Mouse (Mus musculus): ENCODE results near the gene Gpr87. TPM values are rescaled to one million over a fixed set of nuclear protein-coding genes. Genes with fewer than 3 reads are reported as not detected.
"Not testable (repeated sequence)": the region's sequence is repeated elsewhere in the genome, so short reads cannot be mapped to it uniquely, and the experiment has no call there.

Gpr87 gene
- total RNA-seq, 2 experiments from 2014 or later = not detected

DNA sequence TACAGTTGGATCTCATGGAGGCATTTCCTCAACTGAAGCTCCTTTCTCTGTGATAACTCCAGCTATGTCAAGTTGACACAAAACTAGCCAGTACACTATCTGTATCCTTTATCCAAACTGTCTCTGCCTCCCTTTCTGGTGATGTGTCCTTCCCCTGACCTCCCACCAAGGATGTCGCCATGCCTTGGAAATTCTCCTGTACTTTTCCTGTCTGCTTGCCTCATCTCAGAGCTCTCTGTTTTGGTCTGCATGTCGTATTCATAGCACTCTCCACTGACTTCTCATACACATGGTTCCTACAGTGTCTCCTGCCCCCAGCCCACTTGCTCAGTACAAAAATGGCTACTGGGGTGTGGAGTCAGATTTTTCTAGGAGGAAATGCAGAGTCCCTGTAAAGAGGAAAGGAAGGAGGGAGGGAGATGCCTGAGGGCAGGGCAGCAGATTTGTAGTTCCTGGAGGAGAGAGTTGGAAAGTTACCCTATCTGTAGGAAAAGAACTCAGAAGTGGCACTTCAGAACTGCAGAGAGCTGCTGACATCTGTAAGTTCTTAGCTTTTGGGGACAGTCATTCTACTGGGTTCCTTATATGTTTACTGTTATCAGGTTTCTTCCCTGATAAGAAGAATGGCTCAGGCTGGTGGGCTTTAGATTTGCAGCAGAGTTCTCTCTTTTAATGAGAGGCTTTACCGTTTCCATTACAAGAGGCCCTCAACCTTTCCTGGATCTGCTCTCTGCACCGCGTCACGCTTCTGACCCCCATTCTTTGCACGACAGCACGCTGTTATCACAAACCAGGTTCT lies 53.2 kb downstream of the Gpr87 start:
- DNase-seq (ENCODE audit: low spot score) = no peak
- intact Hi-C loops (cut with DNase I) = no loop called here

GRCm38 (mm10) chr3:59140941-59141340 lies 54.0 kb downstream of the Gpr87 start:
- DNase-seq (ENCODE audit: low spot score); intact Hi-C loops (cut with DNase I): not testable (repeated sequence)

GRCm38 (mm10) chr3:59140115-59140514 lies 54.8 kb downstream of the Gpr87 start:
- no peak for DNase-seq (ENCODE audit: low spot score)
- intact Hi-C loops (cut with DNase I) = no loop called here

DNA sequence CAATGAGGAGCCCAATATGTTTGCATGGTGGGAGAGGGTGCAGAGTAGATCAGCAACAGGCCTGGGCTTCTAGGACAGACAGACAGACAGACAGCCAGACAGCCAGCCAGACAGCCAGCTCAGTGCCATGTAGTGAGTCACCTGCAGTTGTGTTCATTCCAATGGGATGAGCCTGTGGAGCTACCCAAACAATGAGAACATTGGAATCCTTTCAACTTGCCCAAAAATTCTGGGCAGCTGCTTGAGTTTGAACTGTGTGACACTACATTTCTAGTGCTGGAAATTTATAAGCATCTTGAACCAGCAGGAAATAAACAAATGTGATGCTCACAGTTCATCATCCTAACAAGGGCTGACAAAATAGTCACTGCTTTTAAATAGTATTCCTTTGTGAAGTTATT lies 55.3 kb downstream of the Gpr87 start:
- intact Hi-C loops (cut with DNase I) = no loop called here
- no peak for DNase-seq (ENCODE audit: low spot score)

GRCm38 (mm10) chr3:59138946-59139468 lies 55.9 kb downstream of the Gpr87 start:
- intact Hi-C loops (cut with DNase I) = no loop called here
- DNase-seq (ENCODE audit: low spot score) = no peak

DNA sequence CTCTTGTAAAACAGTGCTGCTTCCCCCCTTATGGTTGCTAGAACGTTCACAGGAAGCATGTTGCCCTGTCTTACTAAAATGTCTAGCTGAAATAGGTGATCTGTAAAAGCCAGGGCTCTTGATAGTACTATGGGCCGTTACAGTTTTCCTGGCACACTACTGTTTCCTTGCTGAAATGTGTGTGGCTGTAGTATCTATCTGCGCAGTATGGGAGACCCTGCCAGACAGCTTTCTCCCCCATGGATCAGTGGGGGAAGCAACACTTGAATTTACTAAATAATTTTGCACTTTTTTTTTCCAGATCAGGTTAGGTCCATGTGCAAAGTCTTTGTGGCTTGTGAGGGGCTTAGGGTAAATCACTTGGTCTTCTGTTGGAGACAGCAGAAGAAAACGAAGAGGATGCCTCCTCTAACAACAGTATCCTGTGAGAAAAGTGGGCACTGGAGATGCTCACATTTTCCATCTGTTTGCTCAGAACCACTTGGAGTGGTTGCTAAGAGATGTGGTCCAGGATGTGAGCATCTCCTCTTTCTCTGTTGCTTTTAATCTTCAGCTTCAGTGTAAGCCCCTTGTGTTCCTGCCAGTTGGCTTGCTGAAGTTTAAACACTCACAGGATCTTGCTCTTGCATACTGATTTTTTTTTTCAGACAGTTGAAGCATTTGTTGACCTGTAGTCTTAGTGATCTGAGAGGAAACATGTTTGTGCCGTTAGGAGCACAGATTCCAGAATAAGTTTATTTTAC lies 58.8 kb downstream of the Gpr87 start:
- no peak for DNase-seq (ENCODE audit: low spot score)
- intact Hi-C loops (cut with DNase I) = no loop called here

DNA sequence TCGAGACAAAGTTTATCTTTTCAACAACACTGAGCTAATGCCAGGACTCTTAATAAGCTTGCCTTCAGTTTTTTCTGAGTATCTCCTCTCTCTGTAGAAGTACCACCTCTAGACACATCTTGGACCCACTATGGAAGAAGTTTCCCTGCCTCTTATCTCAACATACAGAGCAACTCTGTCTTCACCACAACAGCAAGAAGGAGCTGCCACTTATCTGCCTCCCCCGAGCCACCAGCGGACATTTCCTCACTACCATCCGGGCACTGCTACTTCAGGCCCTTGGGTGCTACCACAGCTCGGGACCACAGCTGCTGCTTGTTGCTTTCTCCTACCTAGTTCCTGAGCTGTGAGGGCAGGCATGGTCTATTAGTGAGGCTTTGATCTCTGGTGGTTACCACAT lies 61.7 kb downstream of the Gpr87 start:
- intact Hi-C loops (cut with DNase I) = no loop called here
- no peak for DNase-seq (ENCODE audit: low spot score)

DNA sequence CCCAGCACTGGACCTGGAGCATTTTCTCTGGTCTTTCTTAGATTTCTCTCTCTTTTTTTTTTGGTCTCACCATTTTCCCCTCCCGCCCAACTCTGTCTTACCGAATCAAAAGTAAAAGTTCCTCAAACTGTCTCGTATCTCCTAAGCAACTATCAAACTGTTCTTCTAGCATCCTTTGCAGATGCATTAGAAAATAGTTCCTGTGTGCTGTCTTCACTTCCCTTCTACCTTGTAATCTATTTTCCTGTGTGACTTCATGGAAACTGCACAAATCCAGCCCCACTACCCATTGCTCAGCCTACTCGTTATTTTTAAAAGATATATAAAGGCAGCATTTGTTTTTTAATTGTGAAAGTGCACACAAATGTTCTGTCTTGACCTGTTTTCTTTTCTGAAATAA lies 62.9 kb downstream of the Gpr87 start:
- no peak for DNase-seq (ENCODE audit: low spot score)
- intact Hi-C loops (cut with DNase I) = no loop called here

- no peak for DNase-seq (ENCODE audit: low spot score)
- intact Hi-C loops (cut with DNase I) = no loop called here
These were observed 63.8 kb downstream of the Gpr87 start for GRCm38 (mm10) chr3:59131081-59131480.

- intact Hi-C loops (cut with DNase I) = no loop called here
- no peak for DNase-seq (ENCODE audit: low spot score)
These were observed 64.5 kb downstream of the Gpr87 start for GRCm38 (mm10) chr3:59130431-59130830.

- intact Hi-C loops (cut with DNase I) = loop anchor here (10.0 kb wide), 1 partner anchor 195 kb away; no protein-coding TSS in a partner anchor
- DNase-seq (ENCODE audit: low spot score) = no peak
These were observed 65.4 kb downstream of the Gpr87 start for GRCm38 (mm10) chr3:59129547-59129946.

Other genes with a start within 250 kb of the Gpr87 start
- 1 to 10 TPM; 8.1 to 9.0 TPM for gene Med12l, start 189.3 kb downstream of the Gpr87 start, total RNA-seq (2021)
- under 1 TPM in 1 of 2 experiments, not detected in 1; 0.11 TPM for gene Gpr171, start 93.3 kb downstream of the Gpr87 start, total RNA-seq (2021)
- 1 to 10 TPM; 3.6 to 4.2 TPM for gene P2ry14, start 41.5 kb downstream of the Gpr87 start, total RNA-seq (2021)
- gene P2ry13, start 15.8 kb upstream of the Gpr87 start, total RNA-seq (2021) = under 1 TPM; 0.83 to 0.92 TPM
- 1 to 10 TPM; 2.1 to 3.1 TPM for gene P2ry12, start 67.8 kb upstream of the Gpr87 start, total RNA-seq (2021)
- 1 to 10 TPM; 2.8 to 4.2 TPM for gene Igsf10, start 149.3 kb upstream of the Gpr87 start, total RNA-seq (2021)